Mouse (Mus musculus) hindbrain, embryonic 11.5 days (tissue): ENCODE measurements around the gene Tbc1d22a. TPM values are rescaled to one million over a fixed set of nuclear protein-coding genes. Genes with fewer than 3 reads are reported as not detected.
A peak's percentile ranks its signal among the peaks of the same experiment; 100 is the strongest.

Experiments used
- ATAC-seq: fragments of 200-750 bp; cut with Nextera tagmentation; 2 replicates; pipeline ENCODE4 v1.8.0; 2017; ENCODE audit warnings: mild to moderate bottlenecking, moderate TSS enrichment, moderate library complexity; ENCODE audit not compliant: low FRiP score
- DNase-seq: peaks from one replicate; pipeline ENCODE4 v3.0.0-alpha.2; 2015; ENCODE audit warnings: low spot score
- H3K27ac ChIP-seq: fragments of 300-500 bp; sonication (generic); 2 replicates; pipeline ENCODE4 v1.5.1; 2014; ENCODE audit warnings: mild to moderate bottlenecking, low read depth, low read length
- H3K27me3 ChIP-seq: fragments of 300-500 bp; sonication (generic); 2 replicates; pipeline ENCODE4 v1.6.1; 2014; ENCODE audit warnings: mild to moderate bottlenecking, low read length, moderate library complexity, mixed read lengths; ENCODE audit not compliant: control insufficient read depth, insufficient read depth
- H3K36me3 ChIP-seq: fragments of 300-500 bp; sonication (generic); 2 replicates; pipeline ENCODE4 v1.6.1; 2014; ENCODE audit warnings: mild to moderate bottlenecking, low read length, moderate library complexity, mixed read lengths; ENCODE audit not compliant: control insufficient read depth, insufficient read depth
- H3K4me1 ChIP-seq: fragments of 300-500 bp; sonication (generic); replicated peaks from 2 replicates; pipeline ENCODE4 v1.6.1; 2014; ENCODE audit warnings: low read length, mixed read lengths; ENCODE audit not compliant: control insufficient read depth, insufficient read depth
- H3K4me2 ChIP-seq: fragments of 300-500 bp; sonication (generic); replicated peaks from 2 replicates; pipeline ENCODE4 v1.6.1; 2014; ENCODE audit warnings: mild to moderate bottlenecking, low read depth, low read length
- H3K4me3 ChIP-seq: fragments of 300-500 bp; sonication (generic); 2 replicates; pipeline ENCODE4 v1.5.1; 2014; ENCODE audit warnings: low read depth, low read length
- H3K9ac ChIP-seq: fragments of 300-500 bp; sonication (generic); 2 replicates; pipeline ENCODE4 v1.6.1; 2014; ENCODE audit warnings: low read depth, low read length
- H3K9me3 ChIP-seq: fragments of 300-500 bp; sonication (generic); 2 replicates; pipeline ENCODE4 v1.6.1; 2016; ENCODE audit warnings: low read length; ENCODE audit not compliant: control insufficient read depth
- WGBS: fragments of 180-500 bp; shearing (Covaris S2); extraction: QIAGEN DNeasy Blood & Tissue Kit; methylation state at CpG from one replicate; pipeline ENCODE4 v1.1.7; 2014; 5-methylcytosine and 5-hydroxymethylcytosine counted together
- polyA plus RNA-seq: library from polyadenylated mRNA; unstranded; fragments of >200 nt; fragmentation: Nextera tagmentation; extraction: Ambion mirVana; gene quantifications from 2 replicates; pipeline ENCODE4 v1.2.1, GENCODE M21; 2014

Tbc1d22a gene
- polyA plus RNA-seq, 1 experiment from 2014 or later, result 7.3 TPM

DNA sequence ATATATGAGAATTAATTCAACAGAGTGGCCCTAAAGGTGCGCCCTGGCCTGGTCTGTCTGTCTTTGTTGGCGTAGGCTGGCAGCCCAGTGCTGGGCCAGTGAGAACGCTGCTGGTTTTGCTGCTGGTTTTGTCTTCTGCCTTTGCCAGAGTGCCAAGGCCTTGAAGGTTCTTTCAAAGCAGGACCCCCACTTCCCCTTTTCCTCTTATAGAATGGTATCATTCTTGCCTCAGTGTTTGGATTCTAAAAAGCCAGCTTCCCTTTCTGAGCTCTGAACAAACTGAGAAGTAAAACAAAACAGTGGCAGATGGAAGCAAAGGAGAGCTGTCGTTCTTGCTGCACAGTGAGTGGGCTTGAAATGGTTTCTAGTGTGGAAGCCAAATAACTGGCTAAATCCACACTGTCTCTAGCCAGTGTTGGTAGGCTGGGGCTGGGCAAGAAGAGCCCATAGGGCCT lies 149.6 kb downstream of the Tbc1d22a start:
- DNase-seq (no peak), ATAC-seq (no peak)
- Histone ChIP-seq H3K27ac (0 out of 2 replicates have a peak overlapping the region, but pooled peaks have one; percentile 24), H3K4me3 (no peak overlapping the region), H3K4me1 (no peaks in the 10 kb centered on the region; the same call in 1 of the 2 replicates), H3K36me3 (no peaks in the 10 kb centered on the region), H3K4me2 (no peak overlapping the region), H3K9ac (no peak overlapping the region), H3K9me3 (no peaks in the 10 kb centered on the region), H3K27me3 (no peaks in the 10 kb centered on the region)
- WGBS, result 89% methylated on average over 4 of the region's 4 CpGs

DNA sequence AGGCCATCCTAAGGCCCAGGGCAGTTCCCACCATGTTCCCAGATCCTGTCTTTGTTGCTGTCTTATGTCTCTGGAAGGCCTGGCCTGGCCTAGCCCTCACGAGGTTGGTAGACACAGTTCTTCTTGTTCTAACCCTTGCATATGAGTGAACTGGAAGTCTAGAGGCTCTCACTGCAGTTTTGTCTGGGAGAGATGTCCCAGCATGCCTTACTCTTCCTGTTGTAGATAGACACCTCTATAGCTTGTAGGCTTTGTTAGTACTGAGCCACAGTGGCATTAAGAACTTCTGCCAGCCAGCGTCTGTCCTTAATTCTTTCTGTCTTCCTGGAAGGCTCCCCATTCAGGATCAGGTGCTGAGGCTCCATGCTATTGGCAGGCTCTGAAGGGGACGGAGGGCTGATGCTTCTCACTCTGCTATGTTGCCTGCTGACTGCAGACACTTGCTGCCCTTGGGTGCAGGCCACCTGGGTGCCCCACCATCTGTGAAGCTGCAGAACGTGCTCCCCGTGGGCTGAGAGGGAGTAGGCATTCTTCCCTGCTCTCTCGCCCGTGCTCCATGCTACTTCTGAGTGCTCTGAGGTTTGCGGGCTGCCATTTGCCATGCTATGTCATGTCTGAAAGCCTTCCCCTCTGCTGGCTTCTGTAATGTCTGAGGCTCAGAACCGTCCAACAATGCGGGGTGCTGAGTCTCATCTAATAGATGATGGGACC lies 150.8 kb downstream of the Tbc1d22a start:
- no peak for DNase-seq
- Histone ChIP-seq H3K36me3 (no peaks in the 10 kb centered on the region), H3K4me2 (no peak overlapping the region), H3K4me1 (no peaks in the 10 kb centered on the region; the same call in 1 of the 2 replicates), H3K27ac (no peak overlapping the region), H3K9ac (no peak overlapping the region), H3K4me3 (no peak overlapping the region), H3K27me3 (no peaks in the 10 kb centered on the region), H3K9me3 (no peaks in the 10 kb centered on the region)
- 91% methylated on average over 10 of the region's 10 CpGs for WGBS
- no peak for ATAC-seq

DNA sequence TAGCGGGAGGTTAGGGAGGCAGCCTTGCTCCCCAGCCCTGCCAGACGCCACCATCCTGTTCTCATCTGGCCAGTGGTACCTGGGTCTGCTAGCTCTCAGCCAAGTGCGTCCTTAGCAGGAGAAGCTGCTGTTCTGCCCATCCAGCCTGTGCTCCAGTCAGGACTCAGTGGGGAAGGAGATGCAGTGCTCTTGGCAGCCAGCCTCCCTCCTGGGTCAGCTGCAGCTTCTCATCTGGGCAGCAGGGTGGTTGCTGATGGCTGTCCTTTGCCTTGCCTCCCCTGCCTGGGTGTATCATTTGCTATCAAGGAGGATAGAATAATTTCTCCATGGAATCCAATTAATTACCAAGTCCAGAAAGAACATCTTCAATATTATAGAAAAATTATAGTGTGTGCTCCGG lies 152.5 kb downstream of the Tbc1d22a start:
- ATAC-seq, result no peak
- Histone ChIP-seq H3K4me1 (no peaks in the 10 kb centered on the region; the same call in 1 of the 2 replicates), H3K9ac (no peak overlapping the region)

DNA sequence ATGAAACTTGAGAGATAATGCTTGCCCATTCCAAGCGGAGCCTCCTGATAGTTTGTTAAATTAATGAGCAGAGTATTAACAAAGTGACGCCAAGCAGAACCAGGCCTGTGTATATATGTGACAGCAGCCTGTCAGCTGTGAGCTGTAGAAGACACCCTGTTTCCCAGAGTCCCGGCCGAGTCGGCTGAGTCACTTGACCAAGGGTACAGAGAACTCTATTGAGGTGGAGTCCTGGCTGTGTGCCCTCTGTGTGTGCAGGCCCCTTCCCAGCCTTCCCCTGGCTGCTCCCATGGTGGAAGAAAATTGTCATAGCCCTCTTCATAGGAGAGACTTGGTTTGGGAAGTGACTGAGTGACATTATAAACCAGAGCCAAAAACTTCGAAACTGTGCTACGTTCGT lies 153.0 kb downstream of the Tbc1d22a start:
- Histone ChIP-seq H3K4me1 (no peaks in the 10 kb centered on the region; the same call in 1 of the 2 replicates), H3K27me3 (no peaks in the 10 kb centered on the region), H3K9ac (no peak overlapping the region), H3K4me3 (no peak overlapping the region), H3K9me3 (no peaks in the 10 kb centered on the region), H3K36me3 (no peaks in the 10 kb centered on the region), H3K4me2 (no peak overlapping the region), H3K27ac (no peak overlapping the region)
- WGBS, result 87% methylated on average over 8 of the region's 8 CpGs
- DNase-seq (no peak), ATAC-seq (no peak)

More for the DNA sequence above, 152.5 kb downstream of the Tbc1d22a start:
- Histone ChIP-seq H3K9me3 (no peaks in the 10 kb centered on the region), H3K36me3 (no peaks in the 10 kb centered on the region), H3K27me3 (no peaks in the 10 kb centered on the region), H3K4me3 (no peak overlapping the region), H3K4me2 (no peak overlapping the region), H3K27ac (no peak overlapping the region)
- WGBS, result 79% methylated on average over 4 of the region's 4 CpGs
- DNase-seq, result no peak

DNA sequence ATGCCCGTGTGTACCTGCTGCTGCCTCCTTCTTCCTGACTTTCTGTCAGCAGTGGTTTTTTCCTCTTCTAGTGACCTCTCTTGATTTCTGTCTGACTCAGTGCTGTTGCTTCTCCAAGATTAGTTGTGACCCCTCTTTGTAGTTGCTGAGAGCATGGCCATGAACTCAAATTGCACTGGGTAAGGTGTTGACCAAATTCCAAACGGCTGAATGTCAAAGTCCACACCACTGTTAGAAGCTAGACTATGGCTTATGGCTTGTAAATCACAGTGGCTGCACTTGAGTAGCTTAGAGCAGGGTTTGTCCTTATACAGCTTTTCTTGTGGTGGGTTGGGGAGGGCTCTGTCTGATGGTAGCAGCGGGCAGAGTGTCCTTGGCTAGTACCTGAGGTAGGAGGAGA lies 156.6 kb downstream of the Tbc1d22a start:
- Histone ChIP-seq H3K9me3 (no peaks in the 10 kb centered on the region), H3K4me1 (no peaks in the 10 kb centered on the region), H3K27ac (no peak overlapping the region), H3K27me3 (no peaks in the 10 kb centered on the region), H3K4me2 (no peak overlapping the region), H3K36me3 (no peaks in the 10 kb centered on the region), H3K4me3 (no peak overlapping the region), H3K9ac (no peak overlapping the region)
- no peak for ATAC-seq
- DNase-seq, result no peak
- WGBS, result 90% methylated on average over 3 of the region's 3 CpGs

DNA sequence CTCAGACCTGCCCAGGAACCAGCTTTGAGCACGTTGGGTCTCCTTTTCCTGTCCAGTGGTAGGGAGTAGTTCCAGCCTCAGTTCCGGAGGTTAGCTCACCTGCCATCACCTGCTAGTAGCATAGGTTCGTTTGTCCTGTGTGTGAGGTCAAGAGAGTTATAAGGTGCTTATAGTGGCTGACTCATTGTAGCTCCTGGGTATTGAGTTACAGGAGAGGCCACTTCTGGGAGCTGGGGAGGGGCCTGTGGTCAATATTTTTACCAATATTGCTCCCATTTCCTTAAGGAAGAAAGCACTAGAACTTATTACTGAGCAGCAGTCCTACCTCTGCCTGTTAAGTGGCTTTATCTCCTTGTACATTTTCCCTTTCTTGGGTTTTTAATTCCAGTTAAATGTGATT lies 161.0 kb downstream of the Tbc1d22a start:
- no peaks in the 10 kb centered on the region for H3K36me3 ChIP-seq
- H3K9me3 ChIP-seq, result no peaks in the 10 kb centered on the region
- ATAC-seq (no peak), DNase-seq (no peak)
- no peak overlapping the region for H3K27ac ChIP-seq
- H3K4me3 ChIP-seq, result no peak overlapping the region
- 83% methylated on average over 3 of the region's 3 CpGs for WGBS
- H3K9ac ChIP-seq, result no peak overlapping the region
- no peaks in the 10 kb centered on the region for H3K4me1 ChIP-seq
- no peaks in the 10 kb centered on the region for H3K27me3 ChIP-seq
- no peak overlapping the region for H3K4me2 ChIP-seq

DNA sequence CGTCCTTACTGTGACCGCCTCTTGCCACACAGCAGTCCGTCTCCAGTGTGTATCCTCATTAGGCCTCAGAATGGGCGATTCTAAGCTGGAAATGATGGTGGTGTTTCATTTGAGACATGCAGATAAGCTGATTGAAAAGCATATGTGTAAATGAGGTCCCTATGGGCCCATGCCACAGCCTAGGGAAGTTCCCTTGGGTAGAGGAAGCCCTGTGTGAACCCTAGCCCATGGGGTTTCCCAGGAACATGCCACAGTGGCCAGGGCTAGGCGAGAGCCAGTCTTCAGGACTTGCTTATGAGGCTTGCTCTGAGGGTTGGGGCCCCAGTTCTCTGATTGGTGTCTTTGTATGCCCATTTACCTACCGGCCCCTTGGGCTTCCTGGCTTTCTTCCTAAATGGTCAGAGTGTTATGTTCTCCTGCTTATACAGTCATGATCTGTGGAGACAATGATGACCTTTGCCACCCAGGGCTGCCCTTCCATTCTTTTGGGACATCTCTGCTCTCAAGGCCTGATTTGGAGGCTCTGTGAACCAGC lies 161.7 kb downstream of the Tbc1d22a start:
- no peak for ATAC-seq
- WGBS, result 90% methylated on average over 6 of the region's 6 CpGs

DNA sequence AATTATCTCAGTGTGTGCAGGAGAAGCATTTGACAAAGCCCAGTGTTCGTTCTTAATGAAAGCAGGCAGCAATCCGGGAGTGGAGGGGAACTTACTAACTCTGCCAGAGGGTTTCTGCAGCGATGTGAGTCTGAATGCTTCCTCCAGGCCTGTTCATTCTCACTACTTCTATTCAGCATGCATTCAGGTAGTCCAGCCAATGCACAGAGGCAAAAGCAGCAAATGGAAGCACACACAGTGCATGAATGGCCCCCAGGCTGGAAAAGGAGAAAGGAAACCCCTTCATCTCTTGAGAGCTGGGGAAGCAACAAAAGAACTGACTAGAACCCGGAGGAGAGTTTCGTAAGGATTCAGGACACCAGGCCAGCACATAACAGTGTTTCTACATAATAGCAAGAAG lies 169.0 kb downstream of the Tbc1d22a start:
- no peak for ATAC-seq
- no peaks in the 10 kb centered on the region for H3K9me3 ChIP-seq

More for the DNA sequence above, 161.7 kb downstream of the Tbc1d22a start:
- Histone ChIP-seq H3K4me3 (no peak overlapping the region), H3K4me2 (no peak overlapping the region), H3K4me1 (no peaks in the 10 kb centered on the region), H3K27ac (no peak overlapping the region), H3K27me3 (no peaks in the 10 kb centered on the region), H3K9me3 (no peaks in the 10 kb centered on the region), H3K9ac (no peak overlapping the region), H3K36me3 (no peaks in the 10 kb centered on the region)
- DNase-seq, result no peak

DNA sequence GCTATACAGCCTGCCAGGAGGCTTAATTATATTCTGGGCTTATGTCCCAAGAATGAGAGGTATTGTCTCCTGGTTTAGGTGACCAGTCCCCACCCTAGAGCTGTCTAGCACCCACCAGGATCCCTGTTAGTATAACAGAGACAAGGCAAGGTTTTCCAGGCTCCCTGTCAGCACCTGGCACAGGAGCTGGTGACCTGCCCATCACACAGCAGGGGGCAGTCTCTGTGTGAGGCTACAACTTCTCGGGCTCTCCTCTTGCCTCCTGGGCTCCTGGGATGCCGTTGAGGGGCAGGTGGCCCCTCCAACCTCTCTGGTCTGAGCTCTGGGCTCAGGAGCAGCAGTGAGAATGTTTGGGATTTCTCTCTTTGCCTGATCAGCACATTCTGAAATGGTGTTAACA lies 171.2 kb downstream of the Tbc1d22a start:
- H3K4me3 ChIP-seq, result no peak overlapping the region
- no peaks in the 10 kb centered on the region for H3K36me3 ChIP-seq
- WGBS, result 36% methylated on average over 2 of the region's 2 CpGs
- no peak overlapping the region for H3K4me2 ChIP-seq
- H3K9me3 ChIP-seq, result no peaks in the 10 kb centered on the region
- DNase-seq (no peak), ATAC-seq (no peak)
- no peak overlapping the region for H3K9ac ChIP-seq
- no peaks in the 10 kb centered on the region for H3K27me3 ChIP-seq
- no peaks in the 10 kb centered on the region for H3K4me1 ChIP-seq
- no peak overlapping the region for H3K27ac ChIP-seq

More for the DNA sequence above, 169.0 kb downstream of the Tbc1d22a start:
- no peaks in the 10 kb centered on the region for H3K36me3 ChIP-seq
- no peak overlapping the region for H3K4me3 ChIP-seq
- no peaks in the 10 kb centered on the region for H3K4me1 ChIP-seq
- H3K9ac ChIP-seq, result no peak overlapping the region
- H3K27ac ChIP-seq, result no peak overlapping the region
- H3K27me3 ChIP-seq, result no peaks in the 10 kb centered on the region
- 53% methylated on average over 5 of the region's 5 CpGs for WGBS
- no peak for DNase-seq
- no peak overlapping the region for H3K4me2 ChIP-seq
